Mouse (Mus musculus) kidney, adult 9 months (tissue): Measurements from ENCODE around the gene Ildr1.

Experiments used
- DNase-seq: peaks from one replicate; pipeline ENCODE4 v3.0.0; 2022

Ildr1 gene

DNA sequence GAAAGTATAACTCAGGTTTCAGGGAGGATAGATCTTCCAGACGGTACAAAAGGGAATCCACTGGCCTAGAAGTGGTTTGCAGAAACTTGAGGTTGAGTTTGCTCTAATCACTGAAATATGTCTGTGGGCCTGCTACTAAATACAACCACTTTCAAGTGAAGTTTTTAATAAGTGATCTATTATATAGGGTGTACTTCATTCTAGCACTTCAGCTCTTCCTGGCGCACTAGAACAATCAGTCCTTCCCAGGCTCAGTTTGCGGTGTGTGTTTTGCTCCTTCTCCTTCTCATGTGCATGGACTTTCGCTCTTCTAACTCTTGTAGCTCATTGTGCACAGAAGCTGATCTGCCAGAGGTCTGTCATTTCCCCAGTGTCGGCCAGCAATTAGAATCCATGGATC, 79.2 kb downstream of the Ildr1 start:
- DNase-seq, result peak; percentile 28

DNA sequence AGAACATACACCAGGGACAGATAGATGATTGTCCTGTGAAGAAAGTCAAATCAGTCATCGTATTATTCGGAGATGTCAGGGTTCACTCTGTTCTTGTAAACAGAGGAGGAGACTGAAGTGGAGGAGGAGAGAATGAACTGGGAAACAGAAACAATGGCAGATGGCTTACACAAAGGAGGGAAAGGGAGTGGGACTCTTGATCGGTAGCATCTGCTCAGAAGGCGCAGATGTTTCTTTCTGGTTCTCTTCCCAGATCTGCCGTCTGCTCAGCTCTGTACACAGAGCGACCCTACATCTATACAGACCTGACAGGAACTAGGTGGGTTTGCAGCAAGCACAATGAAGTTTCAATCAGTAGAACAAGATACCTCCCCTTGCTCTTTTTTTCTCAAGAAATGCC, 81.9 kb downstream of the Ildr1 start:
- no peak for DNase-seq
